Mouse (Mus musculus) embryonic facial prominence, embryonic 14.5 days (tissue): ENCODE data around the gene Ubxn11. TPM values are rescaled to one million over a fixed set of nuclear protein-coding genes. Genes with fewer than 3 reads are reported as not detected.

Experiments
- ATAC-seq: fragments of 200-750 bp; cut with Nextera tagmentation; 2 replicates; pipeline ENCODE4 v1.8.0; 2017; ENCODE audit warnings: low read depth, moderate number of reproducible peaks, moderate TSS enrichment
- DNase-seq: peaks from one replicate; pipeline ENCODE4 v3.0.0-alpha.2; 2015; ENCODE audit warnings: low spot score
- H3K27ac ChIP-seq: fragments of 300-500 bp; sonication (generic); replicated peaks from 2 replicates; pipeline ENCODE4 v1.5.1; 2014; ENCODE audit warnings: low read depth, mild to moderate bottlenecking, low read length, moderate library complexity
- H3K27me3 ChIP-seq: fragments of 300-500 bp; sonication (generic); replicated peaks from 2 replicates; pipeline ENCODE4 v1.6.1; 2014; ENCODE audit warnings: low read length; ENCODE audit not compliant: control insufficient read depth, insufficient read depth
- H3K36me3 ChIP-seq: fragments of 300-500 bp; sonication (generic); 2 replicates; pipeline ENCODE4 v1.6.1; 2014; ENCODE audit warnings: low read length, mixed read lengths; ENCODE audit not compliant: control insufficient read depth, insufficient read depth
- H3K4me1 ChIP-seq: fragments of 300-500 bp; sonication (generic); 2 replicates; pipeline ENCODE4 v1.6.1; 2014; ENCODE audit warnings: antibody characterized with exemption, low read length; ENCODE audit not compliant: control insufficient read depth, insufficient read depth
- H3K4me2 ChIP-seq: fragments of 300-500 bp; sonication (generic); 2 replicates; pipeline ENCODE4 v1.6.1; 2014; ENCODE audit warnings: low read depth, mild to moderate bottlenecking, low read length, moderate library complexity, mixed read lengths
- H3K4me3 ChIP-seq: fragments of 300-500 bp; sonication (generic); 2 replicates; pipeline ENCODE4 v1.5.1; 2014; ENCODE audit warnings: low read depth, mild to moderate bottlenecking, low read length
- H3K9ac ChIP-seq: fragments of 300-500 bp; sonication (generic); 2 replicates; pipeline ENCODE4 v1.6.1; 2014; ENCODE audit warnings: low read depth, mild to moderate bottlenecking, low read length, moderate library complexity, mixed read lengths
- H3K9me3 ChIP-seq: fragments of 300-500 bp; sonication (generic); 2 replicates; pipeline ENCODE4 v1.6.1; 2016; ENCODE audit warnings: low read length; ENCODE audit not compliant: control insufficient read depth
- WGBS: fragments of 180-500 bp; shearing (Covaris S2); extraction: QIAGEN DNeasy Blood & Tissue Kit; methylation state at CpG from one replicate; pipeline ENCODE4 v1.1.7; 2014; 5-methylcytosine and 5-hydroxymethylcytosine counted together
- polyA plus RNA-seq: library from polyadenylated mRNA; unstranded; fragments of >200 nt; fragmentation: Nextera tagmentation; extraction: Ambion mirVana; gene quantifications from 2 replicates; pipeline ENCODE4 v1.2.1, GENCODE M21; 2014

Gene Ubxn11
- polyA plus RNA-seq, 1 experiment from 2014 or later: 10.2 TPM

DNA sequence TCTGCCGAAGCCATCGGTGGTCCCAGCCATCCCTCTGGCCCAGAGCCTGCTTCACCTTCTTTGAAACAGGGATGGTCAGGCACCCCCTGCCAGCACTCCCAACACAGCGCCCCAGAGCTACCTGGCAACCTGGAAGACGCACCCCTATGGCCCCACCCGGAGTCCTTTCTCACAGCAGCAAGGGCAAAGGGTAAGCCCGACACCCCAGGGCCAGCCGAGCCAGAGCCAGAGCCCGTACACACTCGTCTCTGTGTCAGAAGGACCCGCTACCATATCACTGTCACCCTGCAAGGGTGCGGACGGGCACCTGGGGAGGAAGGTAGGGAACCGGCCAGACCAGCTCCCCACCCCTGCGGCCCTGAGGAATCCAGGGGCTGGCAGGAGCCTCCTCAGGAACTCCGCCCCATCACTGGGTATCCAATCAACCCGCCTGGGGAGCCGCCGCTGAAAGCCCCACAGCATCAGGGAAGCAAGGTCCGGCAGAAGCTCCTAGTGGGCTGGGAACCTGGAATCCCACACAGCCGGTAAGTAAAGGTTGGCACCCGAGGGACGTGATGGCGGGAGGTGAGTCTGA lies 36.9 kb upstream of the Ubxn11 start:
- 0 out of 2 replicates have a peak overlapping the region, but pooled peaks have one; percentile 14 for H3K9ac ChIP-seq
- ATAC-seq (peak; percentile 75), DNase-seq (peak; percentile 51)
- H3K4me2 ChIP-seq: 0 out of 2 replicates have a peak overlapping the region, but pooled peaks have one; percentile 15
- peak overlapping the region; percentile 15 for H3K4me3 ChIP-seq
- no peak overlapping the region for H3K27ac ChIP-seq
- no peaks in the 10 kb centered on the region for H3K4me1 ChIP-seq
- WGBS: 21% methylated on average over 16 of the region's 23 CpGs
- H3K9me3 ChIP-seq: no peaks in the 10 kb centered on the region
- no peaks in the 10 kb centered on the region for H3K36me3 ChIP-seq
- peaks cover 11% of the 10 kb centered on the region for H3K27me3 ChIP-seq

DNA sequence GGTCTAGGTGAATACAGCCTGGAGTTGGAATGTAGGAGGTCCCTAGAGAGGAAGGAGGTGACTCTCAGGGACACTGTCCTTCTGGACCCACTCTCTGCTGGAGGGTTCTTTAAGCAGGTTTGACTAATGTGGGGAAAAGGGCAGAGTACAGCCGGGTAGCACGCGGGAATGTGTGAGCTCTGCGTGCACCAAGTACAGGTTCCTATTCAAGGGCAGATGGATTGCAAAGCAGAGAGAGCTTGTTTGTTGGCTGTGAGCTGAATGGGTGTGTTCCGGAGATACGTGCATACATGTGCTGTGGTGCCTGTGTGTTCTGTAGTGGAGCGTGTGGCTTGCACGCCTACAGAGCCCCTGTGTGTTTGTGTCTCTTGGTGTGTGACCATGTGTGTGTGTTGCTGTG lies 35.0 kb upstream of the Ubxn11 start:
- ATAC-seq (no peak), DNase-seq (no peak)
- WGBS: 91% methylated on average over 8 of the region's 8 CpGs
- no peaks in the 10 kb centered on the region for H3K36me3 ChIP-seq
- H3K27ac ChIP-seq: no peak overlapping the region
- peaks cover 11% of the 10 kb centered on the region for H3K27me3 ChIP-seq
- no peak overlapping the region for H3K4me2 ChIP-seq
- H3K4me3 ChIP-seq: no peak overlapping the region
- no peaks in the 10 kb centered on the region for H3K4me1 ChIP-seq
- no peak overlapping the region for H3K9ac ChIP-seq
- no peaks in the 10 kb centered on the region for H3K9me3 ChIP-seq

DNA sequence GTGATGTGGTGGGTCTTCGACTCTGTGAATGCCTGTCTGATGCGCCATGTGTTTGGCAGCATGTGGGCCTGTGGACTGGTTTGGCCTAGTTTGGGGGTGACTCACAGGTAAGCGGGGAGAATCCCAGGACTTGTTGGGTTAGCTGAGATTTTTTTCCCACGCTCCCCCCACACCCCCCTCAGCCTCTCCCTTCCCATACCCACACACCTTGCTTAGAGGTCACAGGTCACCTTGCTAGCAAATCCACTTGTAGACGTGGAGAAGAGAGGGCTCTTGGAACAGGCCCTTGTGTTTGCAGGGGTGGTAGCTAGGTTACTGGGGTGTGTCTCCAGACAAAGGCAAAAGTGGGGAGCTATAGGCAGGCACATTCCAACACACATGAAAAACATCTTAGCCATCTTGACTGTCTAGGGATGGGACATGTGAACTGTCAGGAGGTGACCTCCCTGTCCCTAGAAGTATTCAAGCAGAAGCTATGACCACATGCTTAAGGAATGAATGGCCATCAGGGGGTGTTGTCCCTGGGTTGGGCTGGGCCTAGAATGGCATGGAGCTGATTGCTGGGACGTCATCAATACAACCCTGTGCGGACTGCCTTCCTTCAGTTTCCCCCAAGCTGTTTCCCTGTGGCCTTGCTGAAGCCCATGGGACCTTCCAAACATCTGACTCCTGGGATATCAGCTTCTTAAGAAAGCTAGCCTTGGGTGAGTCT lies 34.4 kb upstream of the Ubxn11 start:
- ATAC-seq: no peak
- no peak for DNase-seq
- 78% methylated on average over 7 of the region's 7 CpGs for WGBS

DNA sequence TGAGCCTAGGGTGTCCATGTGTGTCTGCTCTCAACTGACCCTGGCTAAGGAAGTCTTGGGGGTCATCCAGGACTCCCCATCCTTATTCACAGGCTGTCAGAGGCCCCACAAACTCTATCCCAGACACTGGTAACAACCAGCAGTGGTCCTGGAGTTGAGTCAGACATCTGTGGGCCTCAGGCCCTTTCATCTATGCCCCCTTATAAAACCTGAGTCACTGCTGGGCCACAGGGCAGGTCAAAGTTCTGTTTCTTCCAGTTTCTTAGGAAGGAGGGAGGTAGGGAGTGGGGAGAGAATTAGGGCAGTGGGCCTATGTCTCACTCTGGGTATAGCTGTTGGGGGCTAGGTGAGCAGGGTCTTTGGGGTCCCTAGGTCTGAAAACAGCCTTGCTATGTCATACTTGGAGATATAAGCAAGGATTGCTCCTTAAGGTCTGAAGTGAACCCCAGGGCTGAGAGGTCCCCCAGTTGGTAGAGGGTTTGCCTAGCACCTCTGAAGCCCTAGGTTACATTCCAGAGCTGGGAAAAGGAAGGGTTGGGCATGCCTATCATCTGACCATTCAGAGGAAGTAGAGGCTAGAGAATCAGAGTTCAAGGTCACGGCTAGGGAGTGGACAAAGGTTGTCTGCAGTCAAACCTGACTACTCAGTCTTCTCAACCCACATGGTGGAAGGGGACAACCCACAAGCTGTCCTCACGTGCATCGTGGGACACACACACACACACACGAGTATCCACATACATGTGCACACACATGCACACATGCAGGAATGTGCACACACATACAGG lies 33.4 kb upstream of the Ubxn11 start:
- H3K4me3 ChIP-seq: no peak overlapping the region
- no peaks in the 10 kb centered on the region for H3K4me1 ChIP-seq
- H3K9me3 ChIP-seq: no peaks in the 10 kb centered on the region
- ATAC-seq (no peak), DNase-seq (no peak)
- H3K36me3 ChIP-seq: no peaks in the 10 kb centered on the region
- H3K27ac ChIP-seq: no peak overlapping the region
- no peak overlapping the region for H3K4me2 ChIP-seq
- 89% methylated on average over 4 of the region's 4 CpGs for WGBS
- no peak overlapping the region for H3K9ac ChIP-seq
- H3K27me3 ChIP-seq: peaks cover 11% of the 10 kb centered on the region

More for the DNA sequence above, 34.4 kb upstream of the Ubxn11 start:
- Histone ChIP-seq H3K9me3 (no peaks in the 10 kb centered on the region), H3K4me2 (no peak overlapping the region), H3K4me1 (no peaks in the 10 kb centered on the region), H3K9ac (no peak overlapping the region), H3K27ac (no peak overlapping the region), H3K4me3 (no peak overlapping the region), H3K27me3 (peaks cover 11% of the 10 kb centered on the region), H3K36me3 (no peaks in the 10 kb centered on the region)

DNA sequence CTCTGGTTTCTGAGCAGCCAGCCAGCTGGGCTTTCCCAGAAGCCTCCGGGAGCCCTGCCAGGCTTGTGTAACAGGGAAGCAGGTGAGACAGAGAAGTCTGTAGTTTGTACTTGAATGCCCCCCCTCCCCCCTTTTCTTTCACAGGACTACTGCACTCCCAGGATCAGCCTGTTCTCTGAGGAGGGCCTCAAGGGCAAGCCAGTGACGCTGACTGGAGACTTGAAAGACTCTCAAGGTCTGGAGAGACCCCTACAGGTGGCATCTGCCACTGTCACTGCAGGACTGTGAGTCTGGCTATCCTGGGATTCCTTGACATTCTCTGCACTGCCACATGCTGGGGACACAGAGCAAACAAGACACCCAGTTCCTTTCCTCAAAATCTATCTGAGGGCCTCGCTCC lies 23.7 kb upstream of the Ubxn11 start:
- Histone ChIP-seq H3K9me3 (no peaks in the 10 kb centered on the region), H3K9ac (no peak overlapping the region), H3K27me3 (peaks cover 9% of the 10 kb centered on the region), H3K4me3 (no peak overlapping the region), H3K4me1 (peaks cover 6% of the 10 kb centered on the region; the same call in 1 of the 2 replicates), H3K36me3 (no peaks in the 10 kb centered on the region), H3K27ac (no peak overlapping the region), H3K4me2 (no peak overlapping the region)
- WGBS: 8% methylated on average over 3 of the region's 3 CpGs
- peak; percentile 47 for ATAC-seq
- peak; percentile 89 for DNase-seq

DNA sequence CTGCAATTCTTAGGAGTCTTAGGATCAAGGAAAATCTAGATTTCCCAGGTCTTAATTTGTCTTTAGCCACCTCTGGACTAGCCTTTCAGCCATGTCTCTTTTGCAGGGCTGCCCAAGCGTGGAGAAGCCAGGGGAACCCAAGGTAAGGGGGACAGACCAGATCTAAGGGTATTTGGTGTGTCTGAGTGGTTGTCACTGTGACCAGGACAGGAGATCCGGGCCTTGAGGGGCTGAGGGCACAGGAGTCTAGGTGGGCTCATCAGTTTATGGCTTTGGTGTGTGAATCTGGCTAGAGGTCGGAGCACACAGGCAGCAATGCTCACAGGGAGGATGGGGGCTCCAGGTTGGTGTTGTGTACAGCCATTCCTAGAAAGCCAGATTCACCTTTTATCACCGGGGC lies 21.7 kb upstream of the Ubxn11 start:
- no peak for DNase-seq
- Histone ChIP-seq H3K4me3 (no peak overlapping the region), H3K9me3 (peaks cover 4% of the 10 kb centered on the region; the same call in 1 of the 2 replicates), H3K27me3 (peaks cover 9% of the 10 kb centered on the region), H3K4me1 (peaks cover 6% of the 10 kb centered on the region; the same call in 1 of the 2 replicates), H3K9ac (no peak overlapping the region), H3K36me3 (no peaks in the 10 kb centered on the region), H3K27ac (no peak overlapping the region), H3K4me2 (no peak overlapping the region)
- 81% methylated on average over 4 of the region's 4 CpGs for WGBS
- no peak for ATAC-seq

DNA sequence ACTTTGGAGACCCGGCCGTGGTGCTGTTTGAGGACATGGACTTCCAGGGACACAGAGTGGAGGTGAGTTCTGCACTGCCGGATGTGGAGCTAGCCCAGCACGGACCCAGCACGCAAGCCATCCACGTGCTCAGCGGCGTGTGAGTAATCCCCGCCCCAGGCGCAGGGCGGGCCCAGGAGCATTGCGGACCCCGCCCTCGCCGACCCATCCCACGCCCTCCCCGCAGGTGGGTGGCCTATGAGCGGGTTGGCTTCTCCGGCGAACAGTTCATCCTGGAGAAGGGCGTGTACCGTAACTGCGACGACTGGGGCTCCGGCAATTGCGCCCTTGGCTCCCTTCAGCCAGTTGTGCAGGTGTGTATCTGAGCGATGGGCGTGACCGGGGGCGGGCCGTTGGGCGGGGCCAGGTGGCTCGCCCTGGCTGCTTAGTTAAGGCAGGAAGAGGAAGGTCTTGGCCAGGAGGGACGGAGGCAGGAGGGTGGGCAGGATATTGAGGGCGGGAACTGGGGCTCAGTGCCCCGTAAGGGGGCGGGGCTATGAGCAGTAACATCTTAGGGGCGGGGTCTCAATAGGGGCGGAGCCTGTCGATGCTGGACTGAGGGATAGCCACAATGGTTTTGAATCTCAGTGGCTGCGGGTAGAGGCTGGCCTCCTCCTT lies 20.5 kb upstream of the Ubxn11 start:
- H3K27ac ChIP-seq: no peak overlapping the region
- under 1% methylated on average over 40 of the region's 41 CpGs for WGBS

DNA sequence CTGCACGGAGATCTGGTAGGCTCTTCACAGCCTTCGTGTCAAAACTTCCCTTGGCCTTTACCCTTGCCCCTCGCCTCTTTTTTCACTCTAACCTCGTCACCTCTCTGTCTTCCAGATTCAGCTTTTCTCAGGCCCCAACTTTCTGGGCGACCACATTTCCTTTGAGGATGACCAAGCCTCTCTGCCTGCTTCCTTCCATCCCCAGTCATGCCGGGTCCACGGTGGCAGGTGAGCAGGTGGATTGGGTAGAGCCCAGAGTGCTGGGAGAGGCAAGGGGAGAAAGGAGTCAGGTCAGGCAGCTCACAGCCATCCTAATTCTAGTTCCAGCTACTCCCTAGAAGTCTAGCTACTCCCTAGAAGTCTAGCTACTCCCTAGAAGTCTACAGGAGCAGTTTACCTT lies 19.9 kb upstream of the Ubxn11 start:
- Histone ChIP-seq H3K4me1 (peaks cover 6% of the 10 kb centered on the region; the same call in 1 of the 2 replicates), H3K4me2 (peak overlapping the region; percentile 87), H3K27ac (no peak overlapping the region), H3K9me3 (peaks cover 4% of the 10 kb centered on the region; the same call in 1 of the 2 replicates), H3K9ac (peak overlapping the region; percentile 34; the same call in 1 of the 2 replicates), H3K27me3 (peaks cover 9% of the 10 kb centered on the region), H3K36me3 (no peaks in the 10 kb centered on the region), H3K4me3 (peak overlapping the region; percentile 44)
- no peak for ATAC-seq
- 13% methylated on average over 7 of the region's 7 CpGs for WGBS
- DNase-seq: no peak

More for the DNA sequence above, 20.5 kb upstream of the Ubxn11 start:
- H3K4me1 ChIP-seq: peaks cover 6% of the 10 kb centered on the region; the same call in 1 of the 2 replicates
- H3K27me3 ChIP-seq: peaks cover 9% of the 10 kb centered on the region
- peak overlapping the region; percentile 34 for H3K9ac ChIP-seq
- peaks cover 4% of the 10 kb centered on the region; the same call in 1 of the 2 replicates for H3K9me3 ChIP-seq
- peak overlapping the region; percentile 87 for H3K4me2 ChIP-seq
- H3K4me3 ChIP-seq: peak overlapping the region; percentile 44
- peak; percentile 86 for DNase-seq
- peak; percentile 93 for ATAC-seq
- no peaks in the 10 kb centered on the region for H3K36me3 ChIP-seq
